Comparison of ENCODE assay signal across 8 mouse cellular contexts in the genomic region with DNA sequence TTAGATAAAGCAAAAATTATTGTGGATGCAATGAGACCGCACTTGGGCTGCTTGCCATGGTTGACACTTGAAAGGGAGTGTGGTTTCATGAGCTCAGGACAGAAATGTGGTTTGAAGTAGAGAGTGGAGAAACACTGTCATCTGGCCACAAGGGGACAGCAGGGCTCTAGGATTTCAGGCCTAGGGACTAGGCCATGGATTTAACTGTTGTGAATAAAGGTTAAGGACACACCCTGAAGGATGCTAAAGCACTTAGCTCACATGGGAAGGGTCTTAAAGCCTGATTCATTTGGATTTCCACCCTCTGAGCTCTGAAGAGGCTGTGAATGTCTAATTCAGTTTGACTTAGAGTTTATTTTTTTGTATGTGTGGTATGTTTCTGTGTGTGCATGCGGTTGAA. TPM values are rescaled to one million over a fixed set of nuclear protein-coding genes. Genes with fewer than 3 reads are reported as not detected.
DNase-seq lines count a peak whose midpoint lies in the region; ATAC-seq and TF ChIP-seq lines count a peak whose summit lies in the region.

No protein-coding gene starts in this region.

- no peaks in the 10 kb centered on the region for H3K36me3 ChIP-seq in forebrain, embryonic 12.5 days (replicated peaks)
- H3K36me3 ChIP-seq in forebrain, embryonic 11.5 days (ENCODE audit: control insufficient read depth, insufficient read depth, low read length): no peaks in the 10 kb centered on the region

- DNase-seq in forebrain, embryonic 11.5 days (ENCODE audit: low spot score): no peak
- DNase-seq in A20 (ENCODE audit: low read depth, low spot score): peak; percentile 37
- peak; percentile 58 for DNase-seq in kidney, postnatal 14 days
- DNase-seq in lung, postnatal 36 days: peak; percentile 71
- DNase-seq in skeletal muscle tissue, adult 2 months (ENCODE audit: low read depth, low spot score): peak; percentile 44

- no peaks in the 10 kb centered on the region for H3K9me3 ChIP-seq in forebrain, embryonic 12.5 days
- no peaks in the 10 kb centered on the region for H3K9me3 ChIP-seq in forebrain, embryonic 11.5 days (ENCODE audit: control insufficient read depth, low read length)

- H3K27ac ChIP-seq in forebrain, embryonic 12.5 days: no peak overlapping the region
- H3K27ac ChIP-seq in forebrain, embryonic 11.5 days (ENCODE audit: low read depth, low read length): no peak overlapping the region
- H3K27ac ChIP-seq in bone marrow, adult 2 months (ENCODE audit: control insufficient read depth, insufficient read depth, low read depth, low read length, poor library complexity): no peak overlapping the region

- H3K27me3 ChIP-seq in forebrain, embryonic 12.5 days: no peaks in the 10 kb centered on the region
- no peaks in the 10 kb centered on the region for H3K27me3 ChIP-seq in forebrain, embryonic 11.5 days (ENCODE audit: control insufficient read depth, insufficient read depth, low read length)

- H3K4me1 ChIP-seq in forebrain, embryonic 12.5 days: no peaks in the 10 kb centered on the region
- no peaks in the 10 kb centered on the region for H3K4me1 ChIP-seq in forebrain, embryonic 11.5 days (replicated peaks; ENCODE audit: control insufficient read depth, insufficient read depth, low read length)
- no peaks in the 10 kb centered on the region; the same call in 1 of the 2 replicates for H3K4me1 ChIP-seq in bone marrow, adult 2 months (ENCODE audit: control insufficient read depth, insufficient read depth, low read length)

- peak; percentile 56 for TF ChIP-seq CTCF in bone marrow, adult 2 months (IDR thresholded peaks at IDR 0.05; ENCODE audit: control insufficient read depth, insufficient read depth, low read length)

- 94% methylated on average over 2 of the region's 2 CpGs for WGBS in forebrain, embryonic 12.5 days
- WGBS in forebrain, embryonic 11.5 days: 90% methylated on average over 2 of the region's 2 CpGs
- WGBS in bone marrow, adult 2 months: 65% methylated on average over 2 of the region's 2 CpGs

- ATAC-seq in forebrain, embryonic 12.5 days (ENCODE audit: low FRiP score): peak; percentile 74; the same call in 1 of the 2 replicates
- no peak for ATAC-seq in forebrain, embryonic 11.5 days (replicated peaks; ENCODE audit: low FRiP score)
- ATAC-seq in granulocyte monocyte progenitor cell, adult 5-6 weeks (replicated peaks; ENCODE audit: poor library complexity, severe bottlenecking): peak; percentile 63

- H3K4me2 ChIP-seq in forebrain, embryonic 12.5 days: no peak overlapping the region
- H3K4me2 ChIP-seq in forebrain, embryonic 11.5 days (ENCODE audit: low read depth, low read length, severe bottlenecking): no peak overlapping the region

- no peak overlapping the region for H3K9ac ChIP-seq in forebrain, embryonic 12.5 days
- no peak overlapping the region for H3K9ac ChIP-seq in forebrain, embryonic 11.5 days (ENCODE audit: low read length)

- H3K4me3 ChIP-seq in forebrain, embryonic 12.5 days (replicated peaks): no peak overlapping the region
- H3K4me3 ChIP-seq in forebrain, embryonic 11.5 days (ENCODE audit: low read depth, low read length): no peak overlapping the region
- no peak overlapping the region for H3K4me3 ChIP-seq in bone marrow, adult 2 months (replicated peaks; ENCODE audit: control insufficient read depth, low read depth, low read length)

- TF ChIP-seq POLR2A in bone marrow, adult 2 months (IDR thresholded peaks at IDR 0.05; ENCODE audit: borderline replicate concordance, control insufficient read depth, low read depth, low read length): no peak

RNA-seq across cellular contexts. Expression of a gene that starts 57.9 kb away (rescaled TPM):
- 2.4 and 3.6 TPM in 2 replicates for polyA plus RNA-seq in forebrain, embryonic 12.5 days (2016; fragmentation: Nextera tagmentation; extraction: Ambion mirVana)
- polyA plus RNA-seq in forebrain, embryonic 11.5 days (2014; fragmentation: Nextera tagmentation; extraction: Ambion mirVana): 2.6 and 3.0 TPM in 2 replicates
- 17.4 TPM in 2 replicates for polyA plus RNA-seq in bone marrow, adult 2 months (2011; ENCODE audit: insufficient read depth, insufficient read length, low replicate concordance, missing spikeins)
- total RNA-seq in granulocyte monocyte progenitor cell, adult 5-6 weeks (2014; fragmentation: Nextera tagmentation): 38.8 and 56.1 TPM in 2 replicates
- 25.8 and 26.9 TPM in 2 replicates for total RNA-seq in granulocyte monocyte progenitor cell, adult 5-6 weeks (2017)
